Mouse (Mus musculus): ENCODE measurements around the gene Kif13a. TPM values are rescaled to one million over a fixed set of nuclear protein-coding genes. Genes with fewer than 3 reads are reported as not detected.

The Kif13a gene
- polyA plus RNA-seq, 1 experiment from 2014 or later, result 11.9 TPM

DNA sequence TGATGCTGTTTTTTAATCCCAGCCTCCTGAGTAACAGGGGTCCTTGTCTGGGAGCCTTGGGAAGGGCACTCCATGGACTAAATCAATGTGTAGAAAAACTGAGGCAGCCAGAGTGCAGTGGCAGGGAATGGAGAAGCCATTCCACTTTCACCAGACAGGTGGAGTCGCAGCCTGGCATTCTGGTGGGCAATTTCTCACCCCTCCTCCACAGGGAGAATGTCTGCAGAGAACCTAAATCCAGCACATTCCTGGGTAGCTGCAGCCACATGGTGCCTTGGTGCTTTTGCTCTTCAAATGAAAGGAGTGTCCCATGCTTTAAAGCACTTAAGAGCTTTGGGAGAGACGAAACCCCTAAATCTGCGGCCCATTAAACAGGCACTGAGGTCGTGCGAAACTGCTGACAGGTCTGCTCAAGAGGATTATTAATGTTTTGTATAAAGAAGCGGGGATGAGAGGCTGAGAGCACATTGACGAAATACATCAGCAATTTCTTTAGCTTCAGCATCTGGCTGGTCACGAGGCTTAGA lies 110.4 kb downstream of the Kif13a start:
- Histone ChIP-seq H3K27ac (peak overlapping the region; percentile 79), H3K4me2 (peak overlapping the region; percentile 43), H3K27me3 (replicated peaks) (no peaks in the 10 kb centered on the region), H3K9me3 (no peaks in the 10 kb centered on the region), H3K9ac (0 out of 2 replicates have a peak overlapping the region, but pooled peaks have one; percentile 4), H3K4me1 (peaks cover 15% of the 10 kb centered on the region), H3K4me3 (peak overlapping the region; percentile 25), H3K36me3 (replicated peaks) (peaks cover 6% of the 10 kb centered on the region; the same call in 1 of the 2 replicates)
- WGBS, result 33% methylated on average over 8 of the region's 8 CpGs
- ATAC-seq (replicated peaks), result peak; percentile 55

- no peak for ATAC-seq (replicated peaks)
Measured at GRCm38 (mm10) chr13:46818374-46818773, 111.3 kb downstream of the Kif13a start.

DNA sequence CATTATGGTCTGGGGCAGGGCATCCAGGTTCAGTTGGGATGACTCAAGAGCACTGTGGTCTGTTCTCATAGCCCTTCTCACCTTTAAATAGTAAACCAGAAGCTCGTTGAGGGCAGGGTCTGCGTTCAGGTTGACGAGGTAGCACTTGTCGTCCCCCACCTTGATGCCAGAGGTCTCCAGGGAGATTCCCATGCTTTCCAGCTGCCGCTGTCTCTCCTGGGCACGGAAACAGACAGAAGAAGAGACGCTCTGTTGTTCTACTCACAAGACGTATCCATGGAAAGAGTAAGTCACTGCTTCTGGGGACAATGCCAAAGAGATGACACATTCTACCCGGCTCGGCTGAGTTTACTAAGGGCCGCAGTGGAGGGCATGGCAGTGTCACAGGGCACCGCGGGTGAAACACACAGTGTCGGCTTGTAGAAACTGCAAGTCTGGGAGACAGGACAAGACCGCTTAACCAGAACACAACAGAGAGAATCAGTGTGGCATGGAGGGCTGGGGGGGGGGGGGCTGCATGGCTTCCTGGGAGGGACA lies 117.0 kb downstream of the Kif13a start:
- Histone ChIP-seq H3K9me3 (no peaks in the 10 kb centered on the region), H3K4me2 (no peak overlapping the region), H3K9ac (no peak overlapping the region), H3K36me3 (replicated peaks) (peaks cover 13% of the 10 kb centered on the region; the same call in 1 of the 2 replicates), H3K4me3 (no peak overlapping the region), H3K27me3 (replicated peaks) (no peaks in the 10 kb centered on the region), H3K27ac (no peak overlapping the region), H3K4me1 (no peaks in the 10 kb centered on the region)
- ATAC-seq (replicated peaks), result no peak
- WGBS, result 92% methylated on average over 15 of the region's 15 CpGs

More at GRCm38 (mm10) chr13:46818374-46818773, 111.3 kb downstream of the Kif13a start:
- WGBS, result 92% methylated on average over 9 of the region's 9 CpGs
- H3K4me3 ChIP-seq, result no peak overlapping the region
- H3K9me3 ChIP-seq, result no peaks in the 10 kb centered on the region
- H3K36me3 ChIP-seq (replicated peaks), result no peaks in the 10 kb centered on the region
- no peak overlapping the region for H3K27ac ChIP-seq
- H3K4me1 ChIP-seq, result peaks cover 15% of the 10 kb centered on the region
- H3K9ac ChIP-seq, result no peak overlapping the region
- H3K27me3 ChIP-seq (replicated peaks), result no peaks in the 10 kb centered on the region
- H3K4me2 ChIP-seq, result no peak overlapping the region

- no peak overlapping the region for H3K4me2 ChIP-seq
- H3K9me3 ChIP-seq, result no peaks in the 10 kb centered on the region
- H3K27me3 ChIP-seq (replicated peaks), result no peaks in the 10 kb centered on the region
- no peak for ATAC-seq (replicated peaks)
- H3K4me1 ChIP-seq, result no peaks in the 10 kb centered on the region
- WGBS, result 77% methylated on average over 9 of the region's 9 CpGs
- H3K27ac ChIP-seq, result no peak overlapping the region
- no peak overlapping the region for H3K9ac ChIP-seq
- H3K4me3 ChIP-seq, result no peak overlapping the region
- peaks cover 13% of the 10 kb centered on the region; the same call in 1 of the 2 replicates for H3K36me3 ChIP-seq (replicated peaks)
Measured at GRCm38 (mm10) chr13:46811696-46812095, 118.0 kb downstream of the Kif13a start.

DNA sequence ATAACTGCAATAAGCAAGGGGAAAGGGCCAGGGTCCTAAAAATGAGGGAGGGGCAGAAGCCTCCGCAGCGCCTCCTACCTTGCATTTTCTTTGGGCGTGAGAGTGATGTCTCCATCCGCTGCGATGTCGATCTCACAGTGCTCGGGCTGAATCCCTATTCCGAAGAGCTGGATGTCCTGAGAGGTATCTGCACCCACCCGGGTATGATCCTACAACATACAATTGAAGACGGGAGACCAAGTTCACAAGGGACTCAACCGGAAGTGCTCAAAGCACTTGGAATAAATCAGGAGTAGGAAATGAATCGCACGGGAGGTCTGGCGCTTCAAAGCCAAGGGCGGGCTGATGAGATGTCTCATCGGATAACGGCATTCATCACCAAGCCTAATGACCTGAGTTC lies 119.1 kb downstream of the Kif13a start:
- Histone ChIP-seq H3K27me3 (replicated peaks) (no peaks in the 10 kb centered on the region), H3K36me3 (replicated peaks) (peaks cover 13% of the 10 kb centered on the region; the same call in 1 of the 2 replicates), H3K4me3 (no peak overlapping the region), H3K4me2 (no peak overlapping the region), H3K9ac (no peak overlapping the region), H3K4me1 (no peaks in the 10 kb centered on the region), H3K9me3 (no peaks in the 10 kb centered on the region), H3K27ac (no peak overlapping the region)
- ATAC-seq (replicated peaks), result no peak
- WGBS, result 96% methylated on average over 17 of the region's 17 CpGs

DNA sequence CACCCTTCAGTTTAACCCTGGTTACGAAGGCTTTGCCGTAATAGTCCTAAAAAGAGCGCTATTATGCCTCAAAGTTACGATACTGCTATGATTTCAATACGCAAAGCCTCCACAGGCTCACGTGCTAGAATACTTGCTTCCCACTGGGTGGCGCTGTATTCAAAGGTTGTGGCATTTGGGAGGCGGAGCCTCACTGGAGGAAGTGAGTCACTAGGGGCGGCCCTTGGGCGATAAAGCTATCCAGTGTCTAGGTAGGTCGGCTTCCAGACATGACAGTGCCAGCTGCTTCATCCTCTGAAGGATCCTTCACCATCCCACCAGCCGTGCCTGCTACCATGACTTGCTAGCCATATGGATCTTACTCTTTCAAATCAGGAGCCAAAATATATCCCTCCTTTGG lies 119.6 kb downstream of the Kif13a start:
- Histone ChIP-seq H3K4me1 (no peaks in the 10 kb centered on the region), H3K9ac (no peak overlapping the region), H3K4me3 (no peak overlapping the region), H3K27ac (no peak overlapping the region), H3K9me3 (no peaks in the 10 kb centered on the region), H3K36me3 (replicated peaks) (peaks cover 13% of the 10 kb centered on the region; the same call in 1 of the 2 replicates), H3K4me2 (no peak overlapping the region), H3K27me3 (replicated peaks) (no peaks in the 10 kb centered on the region)
- WGBS, result 92% methylated on average over 12 of the region's 12 CpGs
- no peak for ATAC-seq (replicated peaks)

- WGBS, result 84% methylated on average over 11 of the region's 11 CpGs
Measured at GRCm38 (mm10) chr13:46807901-46808300, 121.8 kb downstream of the Kif13a start.

DNA sequence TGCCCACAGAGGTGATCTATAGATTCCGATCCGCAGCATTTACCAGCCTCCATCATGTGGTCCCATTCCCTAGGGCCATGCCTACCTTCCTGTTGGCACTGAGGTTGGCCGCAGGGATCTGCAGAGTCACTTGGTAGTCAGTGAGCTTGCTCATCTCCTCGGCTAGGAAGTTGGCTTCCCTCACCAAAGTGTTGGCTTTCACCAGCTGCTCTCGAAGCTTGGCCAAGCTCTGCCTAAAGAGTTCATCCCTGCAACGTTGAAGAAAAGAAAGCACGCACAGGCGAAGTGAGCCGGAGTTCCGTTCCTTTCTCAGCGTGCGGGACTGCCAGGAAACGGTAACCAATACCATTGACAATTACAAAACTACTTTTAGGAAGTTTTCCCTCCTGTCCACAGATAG lies 128.5 kb downstream of the Kif13a start:
- ATAC-seq (replicated peaks), result no peak
- Histone ChIP-seq H3K9me3 (no peaks in the 10 kb centered on the region), H3K27me3 (replicated peaks) (no peaks in the 10 kb centered on the region), H3K4me1 (no peaks in the 10 kb centered on the region), H3K4me3 (no peak overlapping the region), H3K4me2 (no peak overlapping the region), H3K9ac (no peak overlapping the region), H3K36me3 (replicated peaks) (no peaks in the 10 kb centered on the region; the same call in 1 of the 2 replicates), H3K27ac (no peak overlapping the region)
- 94% methylated on average over 13 of the region's 13 CpGs for WGBS

More at GRCm38 (mm10) chr13:46807901-46808300, 121.8 kb downstream of the Kif13a start:
- Histone ChIP-seq H3K27me3 (replicated peaks) (no peaks in the 10 kb centered on the region), H3K27ac (no peak overlapping the region), H3K9ac (no peak overlapping the region), H3K4me1 (no peaks in the 10 kb centered on the region), H3K36me3 (replicated peaks) (peaks cover 13% of the 10 kb centered on the region; the same call in 1 of the 2 replicates), H3K4me2 (no peak overlapping the region), H3K4me3 (no peak overlapping the region), H3K9me3 (no peaks in the 10 kb centered on the region)
- ATAC-seq (replicated peaks), result no peak

- no peak overlapping the region for H3K4me2 ChIP-seq
- ATAC-seq (replicated peaks), result no peak
Measured at GRCm38 (mm10) chr13:46798156-46798555, 131.5 kb downstream of the Kif13a start.

GRCm38 (mm10) chr13:46796381-46796780 lies 133.3 kb downstream of the Kif13a start:
- Histone ChIP-seq H3K9me3 (no peaks in the 10 kb centered on the region), H3K27ac (no peak overlapping the region), H3K4me2 (no peak overlapping the region), H3K27me3 (replicated peaks) (no peaks in the 10 kb centered on the region), H3K4me1 (no peaks in the 10 kb centered on the region), H3K9ac (no peak overlapping the region), H3K36me3 (replicated peaks) (peaks cover 3% of the 10 kb centered on the region; the same call in 1 of the 2 replicates), H3K4me3 (no peak overlapping the region)
- ATAC-seq (replicated peaks), result no peak
- 81% methylated on average over 1 of the region's 1 CpGs for WGBS

More at GRCm38 (mm10) chr13:46798156-46798555, 131.5 kb downstream of the Kif13a start:
- Histone ChIP-seq H3K4me3 (no peak overlapping the region), H3K27me3 (replicated peaks) (no peaks in the 10 kb centered on the region), H3K9ac (no peak overlapping the region), H3K36me3 (replicated peaks) (peaks cover 3% of the 10 kb centered on the region; the same call in 1 of the 2 replicates), H3K27ac (no peak overlapping the region), H3K4me1 (no peaks in the 10 kb centered on the region), H3K9me3 (no peaks in the 10 kb centered on the region)
- WGBS, result 40% methylated on average over 4 of the region's 4 CpGs

- Histone ChIP-seq H3K36me3 (replicated peaks) (peaks cover 3% of the 10 kb centered on the region; the same call in 1 of the 2 replicates), H3K9me3 (no peaks in the 10 kb centered on the region), H3K27me3 (replicated peaks) (no peaks in the 10 kb centered on the region), H3K4me3 (no peak overlapping the region), H3K9ac (no peak overlapping the region), H3K4me2 (no peak overlapping the region), H3K27ac (no peak overlapping the region), H3K4me1 (no peaks in the 10 kb centered on the region)
- WGBS, result 75% methylated on average over 13 of the region's 13 CpGs
- no peak for ATAC-seq (replicated peaks)
Measured at GRCm38 (mm10) chr13:46793824-46794223, 135.8 kb downstream of the Kif13a start.

GRCm38 (mm10) chr13:46788452-46788851 lies 141.2 kb downstream of the Kif13a start:
- Histone ChIP-seq H3K27ac (no peak overlapping the region), H3K9ac (no peak overlapping the region), H3K4me1 (no peaks in the 10 kb centered on the region), H3K4me2 (no peak overlapping the region), H3K9me3 (no peaks in the 10 kb centered on the region), H3K36me3 (replicated peaks) (peaks cover 1% of the 10 kb centered on the region; the same call in 1 of the 2 replicates), H3K27me3 (replicated peaks) (no peaks in the 10 kb centered on the region), H3K4me3 (no peak overlapping the region)
- ATAC-seq (replicated peaks), result no peak
- 89% methylated on average over 8 of the region's 8 CpGs for WGBS

DNA sequence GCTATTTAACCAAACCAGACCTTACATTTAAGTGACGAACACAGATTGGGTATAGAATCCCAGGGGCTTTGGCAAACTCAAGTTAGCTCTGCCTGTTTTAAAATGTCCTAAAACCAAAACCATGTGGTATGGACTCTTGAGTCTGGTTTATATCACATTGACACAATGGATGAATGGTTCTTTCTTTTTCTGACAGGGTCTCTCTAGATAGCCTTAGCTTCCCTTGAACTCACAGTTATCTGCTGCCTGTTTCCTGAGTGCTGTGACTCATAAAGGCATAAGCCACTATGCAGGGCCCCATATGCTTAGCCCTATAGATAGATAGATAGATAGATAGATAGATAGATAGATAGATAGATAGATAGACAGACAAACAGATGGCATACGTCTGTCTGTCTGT lies 142.8 kb downstream of the Kif13a start:
- Histone ChIP-seq H3K4me1 (no peaks in the 10 kb centered on the region), H3K27ac (no peak overlapping the region), H3K4me2 (no peak overlapping the region), H3K4me3 (no peak overlapping the region), H3K27me3 (replicated peaks) (no peaks in the 10 kb centered on the region), H3K36me3 (replicated peaks) (no peaks in the 10 kb centered on the region; the same call in 1 of the 2 replicates), H3K9ac (no peak overlapping the region), H3K9me3 (no peaks in the 10 kb centered on the region)
- no peak for ATAC-seq (replicated peaks)
- WGBS, result 89% methylated on average over 2 of the region's 2 CpGs
